Mouse (Mus musculus): ENCODE measurements around the gene Timp3. TPM values are rescaled to one million over a fixed set of nuclear protein-coding genes. Genes with fewer than 3 reads are reported as not detected.

Timp3 gene
- polyA plus RNA-seq, 1 experiment from 2014 or later: 47.9 TPM

- Histone ChIP-seq H3K36me3 (no peaks in the 10 kb centered on the region), H3K4me3 (no peak overlapping the region), H3K9ac (no peak overlapping the region), H3K27ac (no peak overlapping the region), H3K27me3 (replicated peaks) (no peaks in the 10 kb centered on the region), H3K4me2 (replicated peaks) (no peak overlapping the region), H3K4me1 (no peaks in the 10 kb centered on the region), H3K9me3 (no peaks in the 10 kb centered on the region)
- 66% methylated on average over 2 of the region's 2 CpGs for WGBS
- no peak for ATAC-seq (ENCODE audit: low FRiP score, low read depth)
Observed at GRCm38 (mm10) chr10:86278481-86278880, 21.7 kb upstream of the Timp3 start.

GRCm38 (mm10) chr10:86279579-86280168 is 20.5 kb upstream of the Timp3 start:
- no peak for ATAC-seq (ENCODE audit: low FRiP score, low read depth)
- H3K4me2 ChIP-seq (replicated peaks): no peak overlapping the region
- whole genome bisulfite sequencing: 87% methylated on average over 7 of the region's 7 CpGs
- no peak overlapping the region for H3K9ac ChIP-seq
- H3K4me3 ChIP-seq: no peak overlapping the region
- H3K9me3 ChIP-seq: no peaks in the 10 kb centered on the region
- no peaks in the 10 kb centered on the region for H3K27me3 ChIP-seq (replicated peaks)
- no peaks in the 10 kb centered on the region for H3K4me1 ChIP-seq
- H3K36me3 ChIP-seq: no peaks in the 10 kb centered on the region
- no peak overlapping the region for H3K27ac ChIP-seq

DNA sequence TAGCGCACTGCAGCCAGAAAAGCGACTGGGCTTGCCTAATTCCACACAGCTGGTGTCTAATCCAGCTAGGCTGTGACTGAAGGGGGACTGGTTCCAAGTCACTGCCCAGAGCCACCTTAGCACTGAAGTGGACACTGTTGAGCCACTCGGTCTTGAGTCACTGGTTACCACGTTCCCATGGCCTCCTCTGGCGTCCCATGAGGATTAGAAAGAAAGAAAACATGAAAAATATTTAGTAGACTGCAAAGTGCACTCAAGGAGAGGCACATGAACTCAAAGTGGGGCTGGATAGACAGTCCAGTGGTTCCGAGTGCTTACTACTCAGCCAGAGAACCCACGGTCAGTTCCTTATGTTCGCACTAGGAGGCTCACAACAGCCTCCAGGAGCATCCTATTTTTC is 18.9 kb upstream of the Timp3 start:
- Histone ChIP-seq H3K27ac (no peak overlapping the region), H3K4me3 (no peak overlapping the region), H3K36me3 (no peaks in the 10 kb centered on the region), H3K4me1 (no peaks in the 10 kb centered on the region), H3K9me3 (no peaks in the 10 kb centered on the region), H3K9ac (no peak overlapping the region), H3K4me2 (replicated peaks) (no peak overlapping the region), H3K27me3 (replicated peaks) (no peaks in the 10 kb centered on the region)
- ATAC-seq (ENCODE audit: low FRiP score, low read depth): no peak
- 89% methylated on average over 8 of the region's 8 CpGs for WGBS

- no peak overlapping the region for H3K9ac ChIP-seq
- no peaks in the 10 kb centered on the region for H3K36me3 ChIP-seq
- H3K4me3 ChIP-seq: no peak overlapping the region
- H3K9me3 ChIP-seq: no peaks in the 10 kb centered on the region
- no peaks in the 10 kb centered on the region for H3K4me1 ChIP-seq
- no peak overlapping the region for H3K4me2 ChIP-seq (replicated peaks)
- no peaks in the 10 kb centered on the region for H3K27me3 ChIP-seq (replicated peaks)
- 94% methylated on average over 7 of the region's 7 CpGs for WGBS
- ATAC-seq (ENCODE audit: low FRiP score, low read depth): no peak
- no peak overlapping the region for H3K27ac ChIP-seq
Observed at GRCm38 (mm10) chr10:86286508-86286907, 13.7 kb upstream of the Timp3 start.

GRCm38 (mm10) chr10:86290109-86290771 is 9.9 kb upstream of the Timp3 start:
- H3K9ac ChIP-seq: no peak overlapping the region
- peaks cover 5% of the 10 kb centered on the region; the same call in 1 of the 2 replicates for H3K27me3 ChIP-seq (replicated peaks)
- no peak for ATAC-seq (ENCODE audit: low FRiP score, low read depth)
- no peak overlapping the region for H3K4me3 ChIP-seq
- H3K27ac ChIP-seq: no peak overlapping the region
- 81% methylated on average over 8 of the region's 8 CpGs for WGBS
- H3K4me1 ChIP-seq: peaks cover 5% of the 10 kb centered on the region
- no peaks in the 10 kb centered on the region for H3K9me3 ChIP-seq
- H3K4me2 ChIP-seq (replicated peaks): no peak overlapping the region
- H3K36me3 ChIP-seq: no peaks in the 10 kb centered on the region

- WGBS: 80% methylated on average over 1 of the region's 1 CpGs
Observed at GRCm38 (mm10) chr10:86293880-86294279, 6.3 kb upstream of the Timp3 start.

DNA sequence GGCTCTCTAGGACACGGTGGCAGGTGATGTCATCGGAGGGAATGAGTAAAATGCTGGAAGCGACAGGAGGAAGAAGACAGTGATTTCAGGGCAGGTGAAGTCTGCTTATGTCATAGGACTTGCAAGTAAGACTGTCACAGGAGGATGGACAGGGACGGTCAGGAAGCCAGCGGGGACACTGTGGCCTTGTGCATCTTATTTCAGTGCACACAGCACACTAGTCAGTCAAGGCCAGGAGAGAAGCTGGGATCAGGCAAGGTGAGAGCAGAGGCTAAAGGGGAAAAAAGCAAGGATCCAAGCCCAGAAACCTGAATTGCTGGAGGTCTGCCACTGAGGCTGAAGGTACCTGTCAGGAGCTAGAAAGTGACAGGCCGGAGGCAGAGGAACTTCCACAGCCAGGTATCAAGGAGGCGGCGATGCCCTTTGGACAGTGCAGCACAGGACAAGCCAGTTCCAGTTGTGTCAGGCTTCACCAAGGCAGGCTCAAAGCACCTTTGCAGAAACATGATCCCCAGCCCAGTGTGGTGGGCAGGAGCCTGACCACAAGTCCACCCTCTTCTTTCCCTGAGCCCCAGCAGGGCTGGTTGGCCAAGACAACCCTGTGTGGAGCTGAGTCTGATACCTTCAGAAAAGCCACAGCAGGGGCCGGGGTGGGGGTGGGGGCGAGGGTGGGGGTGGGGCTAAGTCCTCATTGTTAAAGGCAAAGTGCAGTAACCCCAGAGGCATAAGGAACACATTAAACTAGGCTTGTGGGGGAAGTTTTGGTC is 5.4 kb upstream of the Timp3 start:
- Histone ChIP-seq H3K9ac (no peak overlapping the region), H3K4me2 (replicated peaks) (no peak overlapping the region), H3K9me3 (no peaks in the 10 kb centered on the region), H3K36me3 (no peaks in the 10 kb centered on the region), H3K27ac (no peak overlapping the region), H3K4me1 (peaks cover 13% of the 10 kb centered on the region), H3K27me3 (replicated peaks) (peaks cover 5% of the 10 kb centered on the region), H3K4me3 (no peak overlapping the region)
- 65% methylated on average over 10 of the region's 10 CpGs for WGBS
- no peak for ATAC-seq (ENCODE audit: low FRiP score, low read depth)

More at GRCm38 (mm10) chr10:86293880-86294279, 6.3 kb upstream of the Timp3 start:
- H3K27me3 ChIP-seq (replicated peaks): peaks cover 5% of the 10 kb centered on the region
- no peaks in the 10 kb centered on the region for H3K36me3 ChIP-seq
- H3K9me3 ChIP-seq: no peaks in the 10 kb centered on the region
- no peak overlapping the region for H3K4me3 ChIP-seq
- H3K4me1 ChIP-seq: peaks cover 13% of the 10 kb centered on the region
- H3K4me2 ChIP-seq (replicated peaks): no peak overlapping the region
- no peak overlapping the region for H3K27ac ChIP-seq
- ATAC-seq (ENCODE audit: low FRiP score, low read depth): no peak
- no peak overlapping the region for H3K9ac ChIP-seq

DNA sequence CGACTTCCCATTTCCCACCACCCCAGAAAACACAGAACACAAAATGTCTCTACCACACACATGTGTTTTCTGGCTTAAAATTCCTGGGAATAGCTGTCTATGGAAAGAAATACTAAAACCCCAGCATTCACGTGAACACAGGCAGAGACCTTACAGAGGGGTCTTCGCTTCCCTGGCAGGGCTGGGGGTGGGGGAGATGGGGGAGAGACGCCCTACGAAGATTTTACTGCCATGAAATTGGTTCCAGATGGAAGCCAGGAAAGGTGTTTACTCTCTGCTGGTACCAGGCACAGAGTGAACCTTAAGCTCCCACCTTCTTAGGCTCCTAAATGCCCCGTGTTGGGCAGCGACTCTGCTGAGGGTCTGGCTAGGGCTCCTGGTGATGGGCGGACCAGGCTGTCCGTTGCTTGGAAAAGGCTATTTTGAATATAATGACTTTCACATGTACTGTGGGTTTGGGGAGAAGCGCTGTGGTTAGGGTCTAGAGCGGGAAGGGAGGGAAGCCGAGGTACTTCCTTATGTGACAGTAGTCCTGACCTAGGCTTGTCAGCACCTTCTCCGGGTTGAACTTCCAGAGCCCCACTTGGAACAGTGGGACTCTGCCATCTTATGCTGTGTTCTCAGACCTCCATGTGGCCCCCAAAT is 4.6 kb upstream of the Timp3 start:
- 0 out of 2 replicates have a peak overlapping the region, but pooled peaks have one; percentile 38 for H3K9ac ChIP-seq
- H3K9me3 ChIP-seq: no peaks in the 10 kb centered on the region
- ATAC-seq (ENCODE audit: low FRiP score, low read depth): 0 out of 2 replicates have a peak, but pooled peaks have one; percentile 7
- no peak overlapping the region for H3K4me3 ChIP-seq
- 17% methylated on average over 13 of the region's 13 CpGs for WGBS
- no peak overlapping the region for H3K27ac ChIP-seq
- H3K36me3 ChIP-seq: no peaks in the 10 kb centered on the region
- peaks cover 13% of the 10 kb centered on the region for H3K4me1 ChIP-seq
- peak overlapping the region; percentile 57 for H3K4me2 ChIP-seq (replicated peaks)
- H3K27me3 ChIP-seq (replicated peaks): peaks cover 5% of the 10 kb centered on the region

DNA sequence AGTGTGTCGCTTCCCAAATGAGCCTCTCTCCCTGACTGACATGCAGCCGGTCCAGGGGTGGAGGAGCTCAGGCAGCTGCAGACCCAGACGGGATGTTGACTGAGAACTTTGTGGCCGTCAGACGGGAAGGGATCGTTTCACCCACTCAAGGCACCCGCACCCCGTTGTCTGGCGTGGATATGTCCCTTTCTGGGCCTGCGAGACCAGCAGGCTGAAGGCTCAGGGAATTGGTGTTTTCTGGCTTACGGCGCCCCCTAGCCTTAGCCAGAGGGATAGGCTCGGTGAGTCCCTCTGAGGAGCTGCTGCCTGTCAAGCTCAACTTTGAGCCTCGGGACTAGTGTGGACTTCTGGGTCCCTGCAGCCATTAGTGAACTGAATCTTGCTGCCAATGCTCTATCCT is 4.1 kb upstream of the Timp3 start:
- WGBS: 7% methylated on average over 14 of the region's 14 CpGs
- ATAC-seq (ENCODE audit: low FRiP score, low read depth): peak; percentile 62
- H3K4me1 ChIP-seq: peaks cover 16% of the 10 kb centered on the region

DNA sequence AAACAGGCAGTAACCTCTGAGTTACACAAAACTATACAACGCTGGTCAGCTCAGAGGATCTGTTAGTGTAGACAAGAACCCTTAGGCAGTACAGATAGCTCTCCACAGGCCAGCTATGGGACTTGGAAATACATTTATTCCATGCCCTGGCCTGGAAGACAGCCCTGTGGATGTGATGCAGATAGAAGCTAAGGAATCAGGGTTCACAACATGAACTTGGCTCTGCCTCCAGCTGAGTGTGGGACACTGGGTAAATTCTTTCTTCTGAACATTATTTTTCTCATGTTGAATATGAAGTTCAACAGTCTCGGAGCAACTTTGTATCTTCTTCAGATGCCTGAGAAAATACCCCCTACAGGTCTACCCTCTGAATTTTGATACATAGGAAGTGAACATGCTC is 2.9 kb upstream of the Timp3 start:
- H3K4me3 ChIP-seq: no peak overlapping the region
- peaks cover 5% of the 10 kb centered on the region for H3K27me3 ChIP-seq (replicated peaks)
- H3K36me3 ChIP-seq: no peaks in the 10 kb centered on the region
- H3K4me2 ChIP-seq (replicated peaks): no peak overlapping the region
- WGBS: 86% methylated on average over 2 of the region's 2 CpGs
- no peaks in the 10 kb centered on the region for H3K9me3 ChIP-seq
- H3K27ac ChIP-seq: no peak overlapping the region
- peaks cover 16% of the 10 kb centered on the region for H3K4me1 ChIP-seq
- no peak overlapping the region for H3K9ac ChIP-seq
- no peak for ATAC-seq (ENCODE audit: low FRiP score, low read depth)

More for the DNA sequence above, 4.1 kb upstream of the Timp3 start:
- H3K4me2 ChIP-seq (replicated peaks): peak overlapping the region; percentile 57
- peaks cover 5% of the 10 kb centered on the region for H3K27me3 ChIP-seq (replicated peaks)
- H3K27ac ChIP-seq: no peak overlapping the region
- H3K4me3 ChIP-seq: no peak overlapping the region
- no peaks in the 10 kb centered on the region for H3K9me3 ChIP-seq
- no peaks in the 10 kb centered on the region for H3K36me3 ChIP-seq
- H3K9ac ChIP-seq: 0 out of 2 replicates have a peak overlapping the region, but pooled peaks have one; percentile 38

DNA sequence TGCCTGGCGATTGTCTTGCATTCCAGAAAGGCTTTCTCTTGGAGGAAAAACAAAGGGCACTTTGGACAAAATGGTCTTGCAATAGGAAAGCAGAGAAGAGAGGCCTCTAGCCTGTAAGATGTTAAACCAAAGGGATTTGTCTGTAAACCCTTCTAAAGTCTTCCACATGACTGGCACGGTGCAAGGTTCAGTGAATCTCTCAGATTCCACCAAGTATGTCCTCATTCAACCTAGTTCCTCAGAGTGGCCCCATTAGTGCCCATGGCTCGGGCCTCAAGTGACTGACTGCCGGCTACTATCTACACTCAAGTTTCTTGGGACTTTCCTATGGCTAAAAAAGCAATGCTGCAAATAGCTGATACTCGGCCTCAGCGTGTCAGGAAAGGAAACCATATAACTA is 1.8 kb upstream of the Timp3 start:
- Histone ChIP-seq H3K27me3 (replicated peaks) (peaks cover 5% of the 10 kb centered on the region), H3K4me2 (replicated peaks) (no peak overlapping the region)

GRCm38 (mm10) chr10:86299795-86300194 is 377 bp upstream of the Timp3 start:
- Histone ChIP-seq H3K27me3 (replicated peaks) (peaks cover under 1% of the 10 kb centered on the region; the same call in 1 of the 2 replicates), H3K36me3 (no peaks in the 10 kb centered on the region), H3K9me3 (no peaks in the 10 kb centered on the region), H3K4me3 (peak overlapping the region; percentile 53), H3K9ac (peak overlapping the region; percentile 68; the same call in 1 of the 2 replicates), H3K27ac (no peak overlapping the region), H3K4me1 (peaks cover 22% of the 10 kb centered on the region), H3K4me2 (replicated peaks) (peak overlapping the region; percentile 91)
- WGBS: 30% methylated on average over 6 of the region's 6 CpGs
- ATAC-seq (ENCODE audit: low FRiP score, low read depth): no peak

More for the DNA sequence above, 1.8 kb upstream of the Timp3 start:
- Histone ChIP-seq H3K4me1 (peaks cover 21% of the 10 kb centered on the region), H3K36me3 (no peaks in the 10 kb centered on the region), H3K9ac (no peak overlapping the region), H3K9me3 (no peaks in the 10 kb centered on the region), H3K27ac (no peak overlapping the region), H3K4me3 (no peak overlapping the region)
- WGBS: 78% methylated on average over 6 of the region's 6 CpGs
- ATAC-seq (ENCODE audit: low FRiP score, low read depth): no peak
